Mouse (Mus musculus) stomach, embryonic 14.5 days (tissue): ENCODE measurements at regions not wholly inside any gene's neighbourhood (a gene's known extent, or its start where the extent isn't known, plus 50 kb on each side); places are given as distances from the start of the nearest gene placed in this dataset.

Experiments
- ATAC-seq: fragments of 200-750 bp; cut with Nextera tagmentation; 2 replicates; pipeline ENCODE4 v1.8.0; 2017; ENCODE audit warnings: low read depth, moderate TSS enrichment; ENCODE audit not compliant: insufficient number of reproducible peaks, insufficient read depth, low FRiP score
- H3K27ac ChIP-seq: fragments of 300-500 bp; sonication (generic); 2 replicates; pipeline ENCODE4 v1.5.1; 2014; ENCODE audit warnings: mild to moderate bottlenecking, low read length, moderate library complexity, mixed read lengths
- H3K27me3 ChIP-seq: fragments of 300-500 bp; sonication (generic); 2 replicates; pipeline ENCODE4 v1.6.1; 2014; ENCODE audit warnings: low read length, control low read depth, mixed read lengths; ENCODE audit not compliant: control insufficient read depth, insufficient read depth
- H3K36me3 ChIP-seq: fragments of 300-500 bp; sonication (generic); 2 replicates; pipeline ENCODE4 v1.6.1; 2014; ENCODE audit warnings: mild to moderate bottlenecking, control low read depth, low read length, moderate library complexity, mixed read lengths; ENCODE audit not compliant: control insufficient read depth, insufficient read depth
- H3K4me1 ChIP-seq: fragments of 300-500 bp; sonication (generic); 2 replicates; pipeline ENCODE4 v1.6.1; 2014; ENCODE audit warnings: low read length, control low read depth, mixed read lengths; ENCODE audit not compliant: control insufficient read depth, insufficient read depth
- H3K4me2 ChIP-seq: fragments of 300-500 bp; sonication (generic); replicated peaks from 2 replicates; pipeline ENCODE4 v1.6.1; 2014; ENCODE audit warnings: low read depth, low read length, control low read depth
- H3K4me3 ChIP-seq: fragments of 300-500 bp; sonication (generic); 2 replicates; pipeline ENCODE4 v1.5.1; 2014; ENCODE audit warnings: low read depth, low read length, control low read depth
- H3K9ac ChIP-seq: fragments of 300-500 bp; sonication (generic); replicated peaks from 2 replicates; pipeline ENCODE4 v1.6.1; 2014; ENCODE audit warnings: low read depth, mild to moderate bottlenecking, control low read depth, low read length, moderate library complexity, mixed read lengths
- H3K9me3 ChIP-seq: fragments of 300-500 bp; sonication (generic); 2 replicates; pipeline ENCODE4 v1.6.1; 2016; ENCODE audit warnings: low read depth, low read length, control low read depth; ENCODE audit not compliant: control insufficient read depth
- WGBS: fragments of 180-500 bp; shearing (Covaris S2); extraction: QIAGEN DNeasy Blood & Tissue Kit; methylation state at CpG from one replicate; pipeline ENCODE4 v1.1.7; 2014; 5-methylcytosine and 5-hydroxymethylcytosine counted together

GRCm38 (mm10) chr12:9256487-9256820, 226.7 kb downstream of the Ttc32 start:
- no peak for ATAC-seq
- Histone ChIP-seq H3K9ac (no peak overlapping the region), H3K4me3 (no peak overlapping the region), H3K27ac (no peak overlapping the region), H3K4me1 (no peaks in the 10 kb centered on the region), H3K4me2 (no peak overlapping the region), H3K27me3 (no peaks in the 10 kb centered on the region), H3K9me3 (no peaks in the 10 kb centered on the region), H3K36me3 (no peaks in the 10 kb centered on the region)

- H3K9ac ChIP-seq = no peak overlapping the region
- H3K27ac ChIP-seq = no peak overlapping the region
- no peak overlapping the region for H3K4me2 ChIP-seq
- H3K4me3 ChIP-seq = no peak overlapping the region
- ATAC-seq = no peak
- 86% methylated on average over 1 of the region's 1 CpGs for WGBS
- no peaks in the 10 kb centered on the region for H3K27me3 ChIP-seq
- H3K4me1 ChIP-seq = no peaks in the 10 kb centered on the region
- no peaks in the 10 kb centered on the region for H3K9me3 ChIP-seq
- no peaks in the 10 kb centered on the region for H3K36me3 ChIP-seq
These were observed 228.4 kb downstream of the Ttc32 start for GRCm38 (mm10) chr12:9258221-9258620.

- WGBS = 56% methylated on average over 6 of the region's 6 CpGs
- no peak overlapping the region for H3K27ac ChIP-seq
- H3K4me1 ChIP-seq = no peaks in the 10 kb centered on the region
- no peak overlapping the region for H3K4me3 ChIP-seq
- H3K36me3 ChIP-seq = no peaks in the 10 kb centered on the region
- H3K27me3 ChIP-seq = no peaks in the 10 kb centered on the region
- no peak overlapping the region for H3K4me2 ChIP-seq
- H3K9me3 ChIP-seq = no peaks in the 10 kb centered on the region
- H3K9ac ChIP-seq = no peak overlapping the region
- no peak for ATAC-seq
These were observed 231.9 kb downstream of the Ttc32 start for GRCm38 (mm10) chr12:9261662-9262061.

DNA sequence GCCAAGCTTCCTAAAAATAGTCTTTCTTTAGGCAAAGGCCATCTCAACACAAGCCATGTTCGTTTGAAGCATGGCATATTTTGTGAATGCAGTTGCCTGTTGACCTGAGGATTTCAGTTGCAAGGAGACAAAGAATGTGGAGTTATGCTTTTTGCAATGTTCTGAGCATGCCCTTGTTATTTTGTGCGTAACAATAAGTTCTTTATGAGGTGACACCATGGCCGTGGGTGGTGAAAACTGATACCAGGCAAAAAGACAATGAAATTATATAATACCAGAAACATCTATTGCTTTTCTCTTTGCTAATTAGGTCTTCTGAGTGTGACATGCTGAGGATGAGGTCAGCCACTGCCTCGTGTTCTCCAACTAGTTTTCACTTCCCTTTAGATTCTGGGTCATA, 236.4 kb downstream of the Ttc32 start:
- H3K4me2 ChIP-seq = no peak overlapping the region
- no peaks in the 10 kb centered on the region for H3K36me3 ChIP-seq
- H3K27me3 ChIP-seq = no peaks in the 10 kb centered on the region
- ATAC-seq = no peak
- no peaks in the 10 kb centered on the region for H3K9me3 ChIP-seq
- no peak overlapping the region for H3K9ac ChIP-seq
- 81% methylated on average over 4 of the region's 4 CpGs for WGBS
- H3K4me1 ChIP-seq = no peaks in the 10 kb centered on the region
- H3K4me3 ChIP-seq = no peak overlapping the region
- H3K27ac ChIP-seq = no peak overlapping the region

GRCm38 (mm10) chr12:9271484-9271883, 241.7 kb downstream of the Ttc32 start:
- Histone ChIP-seq H3K4me3 (no peak overlapping the region), H3K36me3 (no peaks in the 10 kb centered on the region), H3K27me3 (no peaks in the 10 kb centered on the region), H3K9ac (no peak overlapping the region), H3K27ac (no peak overlapping the region), H3K4me2 (no peak overlapping the region), H3K4me1 (no peaks in the 10 kb centered on the region), H3K9me3 (no peaks in the 10 kb centered on the region)
- no peak for ATAC-seq
- 75% methylated on average over 2 of the region's 2 CpGs for WGBS

- Histone ChIP-seq H3K4me1 (no peaks in the 10 kb centered on the region), H3K27ac (no peak overlapping the region), H3K27me3 (no peaks in the 10 kb centered on the region), H3K9ac (no peak overlapping the region), H3K9me3 (no peaks in the 10 kb centered on the region), H3K4me3 (no peak overlapping the region), H3K4me2 (no peak overlapping the region), H3K36me3 (no peaks in the 10 kb centered on the region)
- ATAC-seq = no peak
- WGBS = 80% methylated on average over 1 of the region's 1 CpGs
These were observed 244.4 kb downstream of the Ttc32 start for GRCm38 (mm10) chr12:9274181-9274580.

GRCm38 (mm10) chr12:9275697-9276096, 245.9 kb downstream of the Ttc32 start:
- no peak overlapping the region for H3K4me3 ChIP-seq
- H3K27ac ChIP-seq = no peak overlapping the region
- no peaks in the 10 kb centered on the region for H3K36me3 ChIP-seq
- whole genome bisulfite sequencing = 84% methylated on average over 7 of the region's 7 CpGs
- no peaks in the 10 kb centered on the region for H3K9me3 ChIP-seq
- no peak for ATAC-seq
- H3K4me2 ChIP-seq = no peak overlapping the region
- H3K27me3 ChIP-seq = no peaks in the 10 kb centered on the region
- H3K9ac ChIP-seq = no peak overlapping the region
- no peaks in the 10 kb centered on the region for H3K4me1 ChIP-seq

DNA sequence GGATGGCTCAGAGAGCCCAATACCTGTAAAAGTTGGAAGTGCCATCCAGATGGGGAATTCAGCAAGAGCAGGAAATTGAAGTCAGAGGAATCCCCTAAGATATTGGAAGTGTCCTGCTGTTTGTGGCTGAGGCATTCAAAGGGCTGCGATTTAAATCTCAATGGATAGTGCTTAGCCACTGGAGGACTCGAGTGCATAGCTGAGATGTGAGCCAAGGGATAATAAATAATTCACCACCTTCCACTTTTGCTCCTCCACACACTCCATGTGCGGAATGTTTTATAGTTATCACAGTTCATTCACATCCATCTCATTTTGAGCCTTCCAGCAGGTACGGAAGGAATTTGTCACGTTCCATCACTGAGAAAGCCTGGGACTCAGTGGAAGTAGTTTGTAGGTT, 248.9 kb downstream of the Ttc32 start:
- H3K27me3 ChIP-seq = no peaks in the 10 kb centered on the region
- H3K9me3 ChIP-seq = no peaks in the 10 kb centered on the region
- no peak for ATAC-seq
- H3K4me3 ChIP-seq = no peak overlapping the region
- no peaks in the 10 kb centered on the region for H3K4me1 ChIP-seq
- no peak overlapping the region for H3K27ac ChIP-seq
- H3K9ac ChIP-seq = no peak overlapping the region
- 41% methylated on average over 5 of the region's 5 CpGs for WGBS
- no peaks in the 10 kb centered on the region for H3K36me3 ChIP-seq
- H3K4me2 ChIP-seq = no peak overlapping the region

DNA sequence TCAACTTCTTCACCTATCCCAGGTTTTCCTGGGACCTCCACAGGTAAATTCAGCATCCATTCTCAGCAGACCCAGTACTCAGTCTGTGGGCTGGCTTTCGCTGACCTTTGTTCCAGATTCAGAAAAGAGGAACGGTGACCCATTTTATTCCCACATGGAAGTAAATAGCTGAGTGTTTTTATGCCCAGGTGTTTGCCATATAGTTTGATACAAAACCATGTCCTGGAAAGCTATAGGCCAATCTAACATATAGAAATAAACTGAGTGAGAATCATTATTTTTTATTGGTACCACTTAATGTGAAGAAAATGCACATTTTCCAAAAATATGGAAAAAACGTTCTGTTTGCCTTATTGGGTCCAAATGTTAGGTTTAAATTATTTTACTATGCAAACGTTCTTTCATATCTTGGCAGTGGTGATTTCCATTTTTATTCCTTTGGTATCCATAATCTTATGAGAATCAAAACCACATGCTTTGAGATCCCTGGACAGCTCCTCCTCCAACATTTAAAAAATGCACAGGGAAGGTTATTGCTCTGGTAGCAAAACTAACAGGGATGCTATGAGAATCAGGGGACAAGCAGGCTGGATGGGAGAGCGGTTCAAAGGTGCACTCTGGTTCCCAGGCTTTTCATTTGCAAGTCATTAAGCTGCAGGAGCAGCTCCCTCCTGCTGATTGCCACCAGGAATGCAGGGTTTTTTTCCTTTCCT, 250.3 kb downstream of the Ttc32 start:
- no peaks in the 10 kb centered on the region for H3K27me3 ChIP-seq
- 59% methylated on average over 5 of the region's 5 CpGs for WGBS
- no peak overlapping the region for H3K27ac ChIP-seq

More for the DNA sequence above, 250.3 kb downstream of the Ttc32 start:
- Histone ChIP-seq H3K4me1 (no peaks in the 10 kb centered on the region), H3K36me3 (no peaks in the 10 kb centered on the region), H3K9me3 (no peaks in the 10 kb centered on the region), H3K4me3 (no peak overlapping the region), H3K4me2 (no peak overlapping the region), H3K9ac (no peak overlapping the region)
- no peak for ATAC-seq
